8 mouse cellular contexts compared by ENCODE assay signal in the genomic region with DNA sequence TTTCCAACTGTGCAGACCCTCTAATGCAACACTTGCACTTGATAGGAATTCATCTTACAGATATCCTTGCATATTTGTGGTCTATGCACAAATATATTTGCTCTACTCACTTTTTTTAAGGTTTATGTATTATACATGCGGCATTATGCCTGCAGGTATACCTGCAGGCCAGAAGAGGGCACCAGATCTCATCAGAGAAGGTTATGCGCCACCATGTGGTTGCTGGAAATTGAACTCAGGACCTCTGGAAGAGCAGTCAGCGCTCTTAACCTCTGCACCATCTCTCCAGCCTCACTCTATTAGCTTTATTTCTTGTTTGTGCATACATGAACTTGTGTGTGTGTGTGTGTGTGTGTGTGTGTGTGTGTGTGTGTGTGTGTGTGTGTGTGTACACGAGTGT. TPM values are rescaled to one million over a fixed set of nuclear protein-coding genes. Genes with fewer than 3 reads are reported as not detected.
DNase-seq lines count a peak whose midpoint lies in the region; ATAC-seq and TF ChIP-seq lines count a peak whose summit lies in the region.

No protein-coding gene starts in this region.

- H3K4me3 ChIP-seq in ES-Bruce4 (ENCODE audit: low read depth, low read length): no peak overlapping the region
- H3K4me3 ChIP-seq in liver, embryonic 14.5 days (ENCODE audit: insufficient read depth in 1 of 2, low read depth in 2 of 2, low read length in 2 of 2): no peak overlapping the region
- H3K4me3 ChIP-seq in neural tube, embryonic 15.5 days (replicated peaks): no peak overlapping the region

- TF ChIP-seq POLR2A in ES-Bruce4 (IDR thresholded peaks at IDR 0.05; ENCODE audit: insufficient read depth, low read length): no peak
- TF ChIP-seq POLR2A in brain, embryonic 14.5 days (IDR thresholded peaks at IDR 0.05; ENCODE audit: borderline replicate concordance, extremely low read depth, insufficient read depth, insufficient read length, poor library complexity, severe bottlenecking): no peak

- H3K4me2 ChIP-seq in liver, embryonic 14.5 days (ENCODE audit: low read depth): no peak overlapping the region
- no peak overlapping the region for H3K4me2 ChIP-seq in neural tube, embryonic 15.5 days

- H3K27ac ChIP-seq in ES-Bruce4 (ENCODE audit: insufficient read depth, low read length): no peak overlapping the region
- no peak overlapping the region for H3K27ac ChIP-seq in liver, embryonic 14.5 days
- H3K27ac ChIP-seq in neural tube, embryonic 15.5 days (replicated peaks): no peak overlapping the region

- ATAC-seq in liver, embryonic 14.5 days (ENCODE audit: insufficient read depth): no peak
- no peak for ATAC-seq in neural tube, embryonic 15.5 days (ENCODE audit: low FRiP score)

- TF ChIP-seq CTCF in ES-Bruce4 (IDR thresholded peaks at IDR 0.05; ENCODE audit: low read depth, low read length): peak; percentile 88
- TF ChIP-seq CTCF in brain, embryonic 14.5 days (IDR thresholded peaks at IDR 0.05; ENCODE audit: borderline replicate concordance, extremely low read depth, insufficient read depth, insufficient read length): peak; percentile 57
- peak; percentile 93 for TF ChIP-seq CTCF in liver, embryonic 14.5 days (IDR thresholded peaks at IDR 0.05; ENCODE audit: low read depth)

- no peak overlapping the region for H3K9ac ChIP-seq in ES-Bruce4 (ENCODE audit: low read depth, poor library complexity, severe bottlenecking)
- H3K9ac ChIP-seq in liver, embryonic 14.5 days (replicated peaks): no peak overlapping the region
- H3K9ac ChIP-seq in neural tube, embryonic 15.5 days (replicated peaks): no peak overlapping the region

- TF ChIP-seq EP300 in ES-Bruce4 (IDR thresholded peaks at IDR 0.05; ENCODE audit: insufficient read depth, low read depth, low read length): no peak
- no peak for TF ChIP-seq EP300 in liver, embryonic 14.5 days (IDR thresholded peaks at IDR 0.05; ENCODE audit: low read depth)

- H3K27me3 ChIP-seq in ES-Bruce4 (ENCODE audit: control insufficient read depth, insufficient read depth, low read length, poor library complexity, severe bottlenecking): no peaks in the 10 kb centered on the region
- no peaks in the 10 kb centered on the region for H3K27me3 ChIP-seq in liver, embryonic 14.5 days (ENCODE audit: control insufficient read depth, insufficient read depth, low read length)
- H3K27me3 ChIP-seq in neural tube, embryonic 15.5 days (replicated peaks): no peaks in the 10 kb centered on the region

- DNase-seq in kidney, postnatal 10 days: peak; percentile 51
- DNase-seq in kidney, postnatal 14 days: no peak
- DNase-seq in brain, embryonic 14.5 days (ENCODE audit: low read depth): peak; percentile 42
- peak in 2 of 3 experiments; percentile 42 to 45 for DNase-seq in liver, embryonic 14.5 days (ENCODE audit: low read depth in 3 of 3, low spot score in 3 of 3)
- peak; percentile 58 to 79 for DNase-seq in spleen, postnatal 4 days (ENCODE audit: low spot score in 2 of 2)
- no peak for DNase-seq in gastrocnemius, postnatal 14 days

- no peaks in the 10 kb centered on the region for H3K9me3 ChIP-seq in ES-Bruce4 (replicated peaks; ENCODE audit: control insufficient read depth, insufficient read depth, low read length, poor library complexity, severe bottlenecking)
- H3K9me3 ChIP-seq in liver, embryonic 14.5 days (ENCODE audit: control insufficient read depth, low read length): no peaks in the 10 kb centered on the region
- H3K9me3 ChIP-seq in neural tube, embryonic 15.5 days (replicated peaks): no peaks in the 10 kb centered on the region

- intact Hi-C loops in gastrocnemius, postnatal 14 days (cut with DNase I; ENCODE audit: low total_unique reads): no loop called here

- H3K4me1 ChIP-seq in ES-Bruce4 (ENCODE audit: control insufficient read depth, insufficient read depth, low read length): no peaks in the 10 kb centered on the region
- H3K4me1 ChIP-seq in liver, embryonic 14.5 days (replicated peaks; ENCODE audit: control insufficient read depth in 2 of 2, insufficient read depth in 2 of 2, low read length in 1 of 2): no peaks in the 10 kb centered on the region
- H3K4me1 ChIP-seq in neural tube, embryonic 15.5 days: no peaks in the 10 kb centered on the region

- no peaks in the 10 kb centered on the region for H3K36me3 ChIP-seq in ES-Bruce4 (ENCODE audit: control insufficient read depth, insufficient read depth, low read length, poor library complexity, severe bottlenecking)
- H3K36me3 ChIP-seq in liver, embryonic 14.5 days (replicated peaks; ENCODE audit: control insufficient read depth, insufficient read depth, low read depth): no peaks in the 10 kb centered on the region
- no peaks in the 10 kb centered on the region for H3K36me3 ChIP-seq in neural tube, embryonic 15.5 days

- 23% methylated on average over 4 of the region's 4 CpGs for WGBS in liver, embryonic 14.5 days (ENCODE audit: insufficient replicate concordance)
- 33% methylated on average over 4 of the region's 4 CpGs for WGBS in neural tube, embryonic 15.5 days

RNA-seq across cellular contexts. Expression of a gene that starts 9.9 kb away (rescaled TPM):
- 58.5 and 59.6 TPM in 2 replicates for polyA plus RNA-seq in ES-Bruce4 (2011; ENCODE audit: insufficient read depth, insufficient read length, low read depth, missing spikeins)
- 19.7 and 28.8 TPM in 2 replicates for polyA plus RNA-seq in brain, embryonic 14.5 days (2012; rRNA removed)
- polyA plus RNA-seq in liver, embryonic 14.5 days (2012; rRNA removed): 23.8 and 25.6 TPM in 2 replicates
- polyA plus RNA-seq in liver, embryonic 14.5 days (2014; fragmentation: Nextera tagmentation; extraction: Ambion mirVana): 30.5 and 33.4 TPM in 2 replicates
- total RNA-seq in gastrocnemius, postnatal 14 days (2021): 1 to 10 TPM; 2.9 to 5.5 TPM
- 12.8 and 19.4 TPM in 2 replicates for polyA plus RNA-seq in neural tube, embryonic 15.5 days (2015; fragmentation: Nextera tagmentation; extraction: Ambion mirVana)

RNA-seq across cellular contexts. Expression of a gene that starts 29.3 kb away (rescaled TPM):
- polyA plus RNA-seq in ES-Bruce4 (2011; ENCODE audit: insufficient read depth, insufficient read length, low read depth, missing spikeins): 3.0 and 3.2 TPM in 2 replicates
- polyA plus RNA-seq in brain, embryonic 14.5 days (2012; rRNA removed): 8.7 and 9.5 TPM in 2 replicates
- 0.79 and 0.80 TPM in 2 replicates for polyA plus RNA-seq in liver, embryonic 14.5 days (2012; rRNA removed)
- polyA plus RNA-seq in liver, embryonic 14.5 days (2014; fragmentation: Nextera tagmentation; extraction: Ambion mirVana): 0.76 and 0.96 TPM in 2 replicates
- 1 to 10 TPM; 1.9 to 2.3 TPM for total RNA-seq in gastrocnemius, postnatal 14 days (2021)
- 6.4 and 6.8 TPM in 2 replicates for polyA plus RNA-seq in neural tube, embryonic 15.5 days (2015; fragmentation: Nextera tagmentation; extraction: Ambion mirVana)

RNA-seq across cellular contexts. Expression of a gene that starts 29.6 kb away (rescaled TPM):
- polyA plus RNA-seq in ES-Bruce4 (2011; ENCODE audit: insufficient read depth, insufficient read length, low read depth, missing spikeins): 9.1 and 9.6 TPM in 2 replicates
- 12.5 and 13.0 TPM in 2 replicates for polyA plus RNA-seq in brain, embryonic 14.5 days (2012; rRNA removed)
- 0.29 and 0.36 TPM in 2 replicates for polyA plus RNA-seq in liver, embryonic 14.5 days (2012; rRNA removed)
- 0.14 and 0.18 TPM in 2 replicates for polyA plus RNA-seq in liver, embryonic 14.5 days (2014; fragmentation: Nextera tagmentation; extraction: Ambion mirVana)
- under 1 TPM; 0.75 to 0.76 TPM for total RNA-seq in gastrocnemius, postnatal 14 days (2021)
- 3.6 and 4.5 TPM in 2 replicates for polyA plus RNA-seq in neural tube, embryonic 15.5 days (2015; fragmentation: Nextera tagmentation; extraction: Ambion mirVana)

RNA-seq across cellular contexts. Expression of a gene that starts 38.3 kb away (rescaled TPM):
- polyA plus RNA-seq in ES-Bruce4 (2011; ENCODE audit: insufficient read depth, insufficient read length, low read depth, missing spikeins): 159 and 161 TPM in 2 replicates
- polyA plus RNA-seq in brain, embryonic 14.5 days (2012; rRNA removed): 236 and 348 TPM in 2 replicates
- polyA plus RNA-seq in liver, embryonic 14.5 days (2012; rRNA removed): 95.8 and 107 TPM in 2 replicates
- 242 and 250 TPM in 2 replicates for polyA plus RNA-seq in liver, embryonic 14.5 days (2014; fragmentation: Nextera tagmentation; extraction: Ambion mirVana)
- total RNA-seq in gastrocnemius, postnatal 14 days (2021): 100 to 1,000 TPM; 304 to 343 TPM
- 469 and 526 TPM in 2 replicates for polyA plus RNA-seq in neural tube, embryonic 15.5 days (2015; fragmentation: Nextera tagmentation; extraction: Ambion mirVana)

RNA-seq across cellular contexts. Expression of a gene that starts 56.1 kb away (rescaled TPM):
- not detected in 2 replicates for polyA plus RNA-seq in ES-Bruce4 (2011; ENCODE audit: insufficient read depth, insufficient read length, low read depth, missing spikeins)
- polyA plus RNA-seq in brain, embryonic 14.5 days (2012; rRNA removed): 1.8 and 2.1 TPM in 2 replicates
- polyA plus RNA-seq in liver, embryonic 14.5 days (2012; rRNA removed): 0.02 TPM in 1 of 2 replicates, not detected in the other
- not detected in 2 replicates for polyA plus RNA-seq in liver, embryonic 14.5 days (2014; fragmentation: Nextera tagmentation; extraction: Ambion mirVana)
- total RNA-seq in gastrocnemius, postnatal 14 days (2021): 10 to 100 TPM; 36.0 to 40.5 TPM
- polyA plus RNA-seq in neural tube, embryonic 15.5 days (2015; fragmentation: Nextera tagmentation; extraction: Ambion mirVana): 1.5 and 2.1 TPM in 2 replicates

Comparison
In these comparisons a context has a peak if more than half of its experiments do, and no peak if none do; other contexts are left out.
1. DNase-seq: peak in kidney, postnatal 10 days (single experiment), brain, embryonic 14.5 days (single experiment), liver, embryonic 14.5 days (2 of 3) and spleen, postnatal 4 days (2 of 2); none in kidney, postnatal 14 days (single experiment) and gastrocnemius, postnatal 14 days (single experiment).
2. Peak in every context shown above with its lines, with median percentiles within 50 percentile points of each other: CTCF ChIP-seq.